Mouse (Mus musculus) effector memory CD4-positive, alpha-beta T cell, adult 5 months (primary cell): ENCODE results near the gene Etv4. TPM values are rescaled to one million over a fixed set of nuclear protein-coding genes. Genes with fewer than 3 reads are reported as not detected.

Experiments used
- polyA plus RNA-seq: library from polyadenylated mRNA; unstranded; fragments of 100-300 nt; shearing (Covaris generic); gene quantifications from one replicate; pipeline ENCODE4 v1.2.1, GENCODE M21; 2017

Gene Etv4
- polyA plus RNA-seq = not detected

DNA sequence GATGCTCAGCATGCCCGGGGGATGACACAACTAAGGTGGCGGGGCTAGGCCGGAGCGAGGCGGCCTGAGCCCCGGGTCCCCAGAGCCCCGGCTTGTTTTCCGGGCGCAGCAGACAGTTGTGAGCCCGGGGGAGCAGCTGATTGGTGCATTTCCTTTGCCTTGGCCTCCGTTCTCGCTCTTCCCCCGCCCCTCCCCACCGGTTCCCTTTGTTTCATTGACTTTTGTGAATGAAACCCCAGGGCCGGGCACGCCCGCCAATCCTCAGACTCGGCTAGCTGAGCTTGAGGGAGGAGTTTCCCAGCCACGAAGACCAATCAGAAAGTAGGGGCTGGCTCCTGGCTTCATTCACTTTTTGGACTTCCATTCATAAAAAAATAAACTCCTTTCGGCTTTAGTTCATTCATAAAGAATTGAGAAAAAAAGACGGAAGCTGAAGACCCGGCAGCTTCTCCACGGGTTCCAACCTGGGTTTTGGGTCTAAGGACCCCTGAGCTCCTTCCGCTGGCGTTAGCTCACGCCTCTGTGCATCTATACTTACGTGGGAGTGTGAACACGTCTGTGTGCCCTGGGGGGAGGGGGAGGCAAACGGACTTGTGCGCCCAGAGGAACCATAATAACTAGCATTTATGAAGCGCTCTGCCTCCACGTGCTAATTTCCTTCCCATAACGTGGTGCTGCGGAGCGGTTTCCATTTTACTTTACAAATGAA lies at the start of gene Etv4:
Etv4 (minus strand) TSS at position 229 of the 709 bp plus-strand sequence.

GRCm38 (mm10) chr11:101732518-101733440 lies 52.4 kb downstream of the Etv4 start, which contains the start of gene Dhx8:
Dhx8 (plus strand) TSS chr11:101732919.

Other genes starting within 250 kb of the Etv4 start
- gene Brca1, start 233.4 kb downstream of the Etv4 start, polyA plus RNA-seq = 2.3 TPM
- 134 TPM for gene Nbr1, start 233.2 kb downstream of the Etv4 start, polyA plus RNA-seq
- 9.4 TPM for gene Tmem106a, start 203.1 kb downstream of the Etv4 start, polyA plus RNA-seq
- not detected for gene Gm11634, start 186.1 kb downstream of the Etv4 start, polyA plus RNA-seq
- 41.2 TPM for gene Rdm1, start 158.2 kb downstream of the Etv4 start, polyA plus RNA-seq
- gene Arl4d, start 119.8 kb downstream of the Etv4 start, polyA plus RNA-seq = 4.8 TPM
- gene Dhx8, start 52.5 kb downstream of the Etv4 start, polyA plus RNA-seq = 52.7 TPM
- not detected for gene Meox1, start 109.0 kb upstream of the Etv4 start, polyA plus RNA-seq
- not detected for gene Sost, start 181.6 kb upstream of the Etv4 start, polyA plus RNA-seq
- not detected for gene Cfap97d1, start 198.9 kb upstream of the Etv4 start, polyA plus RNA-seq
- 1.8 TPM for gene Dusp3, start 201.6 kb upstream of the Etv4 start, polyA plus RNA-seq
- not detected for gene Mpp3, start 243.1 kb upstream of the Etv4 start, polyA plus RNA-seq